Mouse (Mus musculus): ENCODE results near the gene Atp8b5.

DNA sequence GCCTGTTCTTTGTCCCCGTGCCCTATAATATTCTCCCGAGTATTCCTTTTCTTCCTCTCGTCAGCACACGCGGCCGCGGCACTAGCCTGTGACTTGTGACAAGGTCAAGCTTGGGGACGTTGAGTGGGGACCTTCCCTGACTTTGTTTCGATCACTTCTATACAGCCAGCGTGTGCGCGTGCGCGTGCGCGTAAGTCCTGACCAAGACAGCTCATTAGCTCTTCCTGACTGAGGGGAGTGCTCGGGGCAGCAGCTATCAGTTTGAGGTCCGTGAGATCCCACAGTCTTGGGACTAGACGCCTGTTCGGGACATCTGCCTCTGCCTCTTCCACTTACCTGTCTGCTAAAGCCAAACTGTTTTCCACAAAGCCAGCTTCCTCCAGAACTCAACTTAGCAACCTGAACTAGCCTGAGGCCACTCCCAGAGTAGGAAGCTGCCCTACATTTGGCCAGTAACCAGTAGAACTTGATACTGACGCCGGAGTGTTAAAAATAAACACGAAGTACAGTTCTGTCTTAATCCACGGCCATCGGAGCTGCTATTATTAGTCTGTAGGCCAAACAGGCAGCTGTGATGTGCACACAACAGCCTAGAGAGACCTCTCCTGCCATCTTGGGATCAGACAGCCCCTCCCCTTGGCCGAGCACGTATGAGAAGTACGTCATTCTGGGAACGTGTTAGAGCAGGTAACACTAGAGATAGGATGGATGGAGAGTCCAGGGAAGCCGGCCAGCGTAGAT, 132.6 kb downstream of the Atp8b5 start:
- TF ChIP-seq CHD2 (IDR thresholded peaks at IDR 0.05; ENCODE audit: low read depth, low read length) (no peak), HCFC1 (IDR thresholded peaks at IDR 0.05; ENCODE audit: borderline replicate concordance, insufficient read depth, low read length) (no peak), MAFK (IDR thresholded peaks at IDR 0.05; ENCODE audit: insufficient read depth, low read depth, low read length) (no peak), ZC3H11A (IDR thresholded peaks at IDR 0.05; ENCODE audit: borderline replicate concordance, low read depth, low read length) (no peak), ZNF384 (IDR thresholded peaks at IDR 0.05; ENCODE audit: low read depth, low read length) (no peak)
